Mouse (Mus musculus) heart, postnatal 0 days (tissue): ENCODE data around the gene Dohh. TPM values are rescaled to one million over a fixed set of nuclear protein-coding genes. Genes with fewer than 3 reads are reported as not detected.
A peak's percentile ranks its signal among the peaks of the same experiment; 100 is the strongest.

Experiments used
- ATAC-seq: fragments of 200-750 bp; cut with Nextera tagmentation; 2 replicates; pipeline ENCODE4 v1.8.0; 2017; ENCODE audit warnings: low read depth, moderate number of reproducible peaks, moderate library complexity; ENCODE audit not compliant: insufficient read depth
- DNase-seq: peaks from one replicate; pipeline ENCODE4 v3.0.0-alpha.2; 2016; ENCODE audit warnings: low spot score
- H3K27ac ChIP-seq: fragments of 300-500 bp; sonication (generic); 2 replicates; pipeline ENCODE4 v1.5.1; 2014; ENCODE audit warnings: low read depth, mild to moderate bottlenecking
- H3K27me3 ChIP-seq: fragments of 300-500 bp; sonication (generic); 2 replicates; pipeline ENCODE4 v1.6.1; 2014; ENCODE audit warnings: low read length, mixed read lengths; ENCODE audit not compliant: control insufficient read depth, insufficient read depth
- H3K36me3 ChIP-seq: fragments of 300-500 bp; sonication (generic); replicated peaks from 2 replicates; pipeline ENCODE4 v1.6.1; 2014; ENCODE audit warnings: low read length, mixed read lengths; ENCODE audit not compliant: control insufficient read depth, insufficient read depth
- H3K4me1 ChIP-seq: fragments of 300-500 bp; sonication (generic); 2 replicates; pipeline ENCODE4 v1.6.1; 2014; ENCODE audit warnings: antibody characterized with exemption; ENCODE audit not compliant: control insufficient read depth, insufficient read depth
- H3K4me2 ChIP-seq: fragments of 300-500 bp; sonication (generic); 2 replicates; pipeline ENCODE4 v1.6.1; 2014; ENCODE audit warnings: low read depth, mild to moderate bottlenecking, low read length, moderate library complexity
- H3K4me3 ChIP-seq: fragments of 300-500 bp; sonication (generic); 2 replicates; pipeline ENCODE4 v1.5.1; 2014; ENCODE audit warnings: low read depth, low read length
- H3K9ac ChIP-seq: fragments of 300-500 bp; sonication (generic); replicated peaks from 2 replicates; pipeline ENCODE4 v1.6.1; 2014; ENCODE audit warnings: low read depth, low read length, mixed read lengths
- H3K9me3 ChIP-seq: fragments of 300-500 bp; sonication (generic); replicated peaks from 2 replicates; pipeline ENCODE4 v1.6.1; 2016; ENCODE audit warnings: low read length; ENCODE audit not compliant: control insufficient read depth
- CTCF ChIP-seq: IDR thresholded peaks from 2 replicates; pipeline ENCODE4 v1.5.1; 2016; ENCODE audit warnings: antibody characterized with exemption, control low read depth, low read depth
- EP300 ChIP-seq: IDR thresholded peaks from 2 replicates; pipeline ENCODE4 v1.6.1; 2016; ENCODE audit warnings: antibody characterized with exemption, low read depth
- WGBS: fragments of 180-500 bp; shearing (Covaris S2); extraction: QIAGEN DNeasy Blood & Tissue Kit; methylation state at CpG from one replicate; pipeline ENCODE4 v1.1.7; 2014; 5-methylcytosine and 5-hydroxymethylcytosine counted together
- polyA plus RNA-seq: library from polyadenylated mRNA; unstranded; fragments of >200 nt; fragmentation: Nextera tagmentation; extraction: Ambion mirVana; gene quantifications from 2 replicates; pipeline ENCODE4 v1.2.1, GENCODE M21; 2015
- total RNA-seq: library from RNA; depleted of rRNA; stranded (reverse); fragments of >200 nt; gene quantifications from 2 replicates; pipeline ENCODE4 v1.2.3, GENCODE M21; 2014; ENCODE audit warnings: low replicate concordance

Gene Dohh
- total and polyA plus RNA-seq, 2 experiments from 2014 or later, result 75.2 to 123 TPM

DNA sequence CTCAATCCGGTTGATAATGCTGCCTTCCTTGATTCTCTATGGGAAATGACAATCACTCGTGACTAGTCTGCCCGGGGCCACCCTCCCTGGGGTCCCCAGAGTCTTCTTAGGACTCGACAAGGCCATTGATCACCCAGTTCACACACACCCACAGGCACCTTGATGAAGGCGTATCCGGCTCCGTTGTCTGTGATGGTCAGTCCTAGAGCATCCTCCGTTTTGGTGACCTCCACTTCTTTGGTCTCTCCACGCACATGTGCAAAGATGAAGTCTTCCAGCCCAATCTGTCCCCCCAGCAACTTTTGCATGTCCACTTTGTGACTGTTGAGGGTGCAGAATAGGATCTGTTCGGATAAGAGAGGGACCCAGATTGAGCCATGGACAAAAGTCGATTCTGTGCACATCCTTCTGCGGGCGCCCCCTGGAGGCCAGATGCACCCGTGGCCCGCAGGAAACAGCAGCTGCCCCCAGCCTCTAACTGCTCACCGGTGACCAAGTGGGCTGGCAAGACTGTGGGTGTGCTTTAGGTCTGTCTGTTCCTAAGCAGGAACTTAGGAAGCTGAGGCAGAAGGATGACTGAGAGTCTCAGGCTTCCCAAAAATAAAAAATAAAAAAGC, 42.8 kb upstream of the Dohh start:
- Histone ChIP-seq H3K27me3 (peaks cover 19% of the 10 kb centered on the region), H3K4me3 (no peak overlapping the region), H3K4me1 (no peaks in the 10 kb centered on the region), H3K36me3 (peaks cover 6% of the 10 kb centered on the region), H3K9me3 (no peaks in the 10 kb centered on the region), H3K4me2 (no peak overlapping the region), H3K9ac (no peak overlapping the region), H3K27ac (no peak overlapping the region)
- DNase-seq (no peak), ATAC-seq (no peak)
- 40% methylated on average over 16 of the region's 16 CpGs for WGBS
- TF ChIP-seq EP300, result no peak
- TF ChIP-seq CTCF, result peak; percentile 70

DNA sequence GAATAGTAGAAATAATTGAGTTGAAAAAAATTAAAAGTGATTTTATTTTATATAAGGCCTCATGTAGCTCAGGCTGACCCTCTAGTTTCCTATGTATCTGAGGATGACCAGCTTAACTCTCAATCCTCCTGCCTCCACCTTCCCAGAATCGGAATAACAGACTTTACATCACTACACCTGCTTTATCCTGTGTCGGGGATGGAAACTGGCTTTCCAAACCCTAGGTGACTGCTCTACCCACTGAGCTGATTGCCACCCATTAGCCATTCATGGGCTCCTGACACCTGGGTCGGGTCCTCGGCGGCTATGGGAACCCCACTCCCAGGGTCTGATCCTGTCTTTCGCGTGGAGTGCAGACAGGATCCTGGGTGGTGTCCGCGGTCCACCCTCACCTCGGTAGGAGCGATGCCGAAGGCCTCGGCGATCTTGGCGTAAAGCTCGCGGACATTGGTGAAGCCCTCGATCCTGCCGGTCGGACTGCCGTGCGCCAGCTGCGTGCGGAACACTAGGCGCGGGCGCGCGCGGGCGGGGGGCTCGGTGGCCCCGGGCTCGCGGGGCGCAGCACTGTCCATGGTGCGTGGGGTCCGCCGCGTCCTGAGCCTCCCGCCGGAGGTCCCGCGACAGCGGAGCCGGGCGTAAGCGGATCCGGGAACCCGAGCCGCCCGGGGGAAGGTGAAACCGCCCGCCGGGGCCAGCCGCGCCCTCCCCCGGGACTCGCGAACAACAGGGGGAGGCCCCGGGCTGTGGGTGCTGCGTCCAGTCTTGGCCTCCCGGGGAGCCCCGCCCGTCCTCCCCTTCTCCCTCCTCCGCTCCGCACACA, 41.3 kb upstream of the Dohh start, which contains the start of gene Gipc3:
Gipc3 (minus strand) TSS at position 581 of the 820 bp plus-strand sequence.
- WGBS, result 5% methylated on average over 57 of the region's 67 CpGs
- peak within 1 kb of the TSS; percentile 72 for H3K9ac ChIP-seq
- H3K36me3 ChIP-seq, result peaks cover 18% of the 10 kb centered on the region
- no peaks in the 10 kb centered on the region for H3K9me3 ChIP-seq
- H3K4me2 ChIP-seq, result peak within 1 kb of the TSS; percentile 93
- ATAC-seq, result 0 out of 2 replicates have a peak, but pooled peaks have one; percentile 2
- DNase-seq, result no peak
- 0 out of 2 replicates have a peak, but pooled peaks cover 3% of the 10 kb centered on the region for H3K4me1 ChIP-seq
- peaks cover 19% of the 10 kb centered on the region for H3K27me3 ChIP-seq
- TF ChIP-seq CTCF (no peak), EP300 (no peak)
- H3K4me3 ChIP-seq, result peak within 1 kb of the TSS; percentile 62
- no peak within 1 kb of the TSS for H3K27ac ChIP-seq

DNA sequence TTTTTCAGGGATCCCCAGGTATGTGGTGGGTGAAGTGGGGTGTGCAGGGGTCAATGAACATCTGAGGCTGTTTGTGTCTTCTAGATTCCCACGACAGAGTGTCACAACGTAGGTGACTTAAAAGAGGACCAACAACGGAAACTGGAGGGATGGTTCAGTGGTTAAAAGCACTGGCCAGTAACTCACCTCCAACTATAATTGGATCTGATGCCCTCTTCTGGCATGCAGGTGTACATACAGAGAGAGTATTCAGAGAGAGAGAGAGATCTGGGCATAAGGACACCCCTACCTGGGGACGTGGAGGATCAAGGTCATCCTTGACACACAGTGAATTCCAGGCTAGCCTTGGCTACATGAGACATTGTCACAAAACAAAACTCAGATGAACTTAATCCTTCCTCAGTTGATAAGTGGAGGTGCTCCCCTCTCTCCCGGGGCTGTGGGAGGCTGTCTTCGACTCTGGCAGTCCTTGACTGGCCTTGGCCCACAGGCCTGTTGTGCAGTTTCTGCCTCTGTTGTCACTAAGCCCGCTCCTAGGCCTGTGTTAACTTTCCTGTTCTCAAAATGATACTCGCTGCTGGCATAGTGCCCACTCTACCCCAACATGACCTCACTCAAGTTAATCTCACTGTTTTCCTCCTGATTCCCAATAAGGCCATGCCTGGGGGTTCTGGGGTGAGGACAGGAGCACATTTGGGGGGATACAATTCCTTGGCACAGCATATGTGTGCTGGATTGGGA, 39.6 kb upstream of the Dohh start:
- DNase-seq (no peak), ATAC-seq (no peak)
- no peak for TF ChIP-seq EP300
- TF ChIP-seq CTCF, result peak; percentile 41; the same call in 1 of the 2 replicates
- WGBS, result 25% methylated on average over 8 of the region's 8 CpGs
- Histone ChIP-seq H3K4me1 (peaks cover 8% of the 10 kb centered on the region), H3K9me3 (no peaks in the 10 kb centered on the region), H3K27ac (no peak overlapping the region; the same call in 1 of the 2 replicates), H3K4me2 (no peak overlapping the region), H3K27me3 (peaks cover 19% of the 10 kb centered on the region), H3K4me3 (no peak overlapping the region), H3K9ac (no peak overlapping the region), H3K36me3 (peaks cover 24% of the 10 kb centered on the region)

DNA sequence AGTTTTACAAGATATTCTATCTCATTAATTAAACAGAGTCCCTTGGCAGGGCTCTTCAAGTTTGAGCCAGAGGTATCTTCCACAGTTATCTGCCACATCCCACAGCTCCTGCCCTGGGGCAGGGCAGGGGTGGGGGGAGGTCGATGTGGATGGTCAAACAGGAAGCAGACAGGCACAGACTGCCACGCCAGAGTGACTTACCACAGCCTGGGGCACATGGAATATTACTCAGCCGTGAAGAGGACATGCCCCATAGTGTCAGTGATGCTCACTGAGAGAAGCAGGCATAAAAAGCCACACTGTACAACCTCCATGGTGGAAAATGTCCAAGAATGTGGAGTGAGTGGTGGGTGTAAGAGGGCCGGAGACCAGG, 39.1 kb upstream of the Dohh start:
- Histone ChIP-seq H3K27ac (no peak overlapping the region), H3K9me3 (no peaks in the 10 kb centered on the region), H3K27me3 (peaks cover 19% of the 10 kb centered on the region), H3K4me2 (no peak overlapping the region), H3K9ac (no peak overlapping the region), H3K4me3 (no peak overlapping the region), H3K4me1 (peaks cover 9% of the 10 kb centered on the region), H3K36me3 (peaks cover 24% of the 10 kb centered on the region)
- TF ChIP-seq CTCF (no peak), EP300 (no peak)
- WGBS, result 81% methylated on average over 4 of the region's 4 CpGs
- no peak for DNase-seq
- ATAC-seq, result no peak

DNA sequence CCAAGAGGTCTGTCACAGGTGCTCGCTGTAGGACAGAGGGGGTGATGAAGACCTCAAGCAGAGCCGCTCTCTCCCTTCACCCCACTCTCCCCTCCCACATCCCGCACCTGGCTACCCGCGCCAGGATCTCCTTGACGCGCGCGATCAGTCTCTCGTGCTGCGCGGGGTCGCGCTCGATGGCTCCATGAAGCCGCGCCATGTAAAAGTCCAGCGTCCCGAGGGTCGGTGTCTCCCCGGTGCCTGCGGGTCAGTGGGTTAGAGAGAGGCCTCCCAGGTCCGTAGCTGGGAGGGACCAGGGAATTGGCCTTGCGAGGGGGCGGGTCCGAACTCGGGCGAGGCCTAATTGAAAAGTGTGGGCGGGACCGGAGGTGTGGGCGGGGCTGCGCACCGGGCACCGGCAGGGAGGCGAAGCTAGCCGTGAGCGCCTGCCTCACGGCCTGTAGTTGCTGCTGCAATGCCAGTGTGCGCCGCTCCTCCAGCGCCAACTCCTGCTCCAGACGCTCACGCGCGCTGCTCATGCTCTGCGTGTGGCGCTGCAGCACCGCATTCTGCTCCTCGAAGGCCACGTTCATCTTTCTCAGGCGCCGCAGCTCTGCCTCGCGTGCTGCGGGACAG, 37.7 kb upstream of the Dohh start:
- no peak for DNase-seq

More for the DNA sequence above, 37.7 kb upstream of the Dohh start:
- no peak overlapping the region for H3K27ac ChIP-seq
- no peak overlapping the region for H3K9ac ChIP-seq
- no peak overlapping the region for H3K4me2 ChIP-seq
- peaks cover 24% of the 10 kb centered on the region for H3K36me3 ChIP-seq
- TF ChIP-seq CTCF, result peak; percentile 11; the same call in 1 of the 2 replicates
- no peak for TF ChIP-seq EP300
- H3K4me3 ChIP-seq, result no peak overlapping the region
- WGBS, result 34% methylated on average over 54 of the region's 55 CpGs
- no peaks in the 10 kb centered on the region for H3K9me3 ChIP-seq
- H3K27me3 ChIP-seq, result peaks cover 19% of the 10 kb centered on the region
- peaks cover 13% of the 10 kb centered on the region for H3K4me1 ChIP-seq
- no peak for ATAC-seq
